Mouse (Mus musculus) liver, postnatal 0 days (tissue): ENCODE results near the gene Lrriq4.

Experiments used
- CTCF ChIP-seq: sonication (generic); IDR thresholded peaks from 2 replicates; pipeline ENCODE4 v1.5.1; 2016; ENCODE audit warnings: antibody characterized with exemption, low read depth
- EP300 ChIP-seq: IDR thresholded peaks from 2 replicates; pipeline ENCODE4 v1.6.1; 2016; ENCODE audit warnings: antibody characterized with exemption, low read depth, mild to moderate bottlenecking

GRCm38 (mm10) chr3:30646761-30647160 lies 2.5 kb downstream of the Lrriq4 start:
- no peak for TF ChIP-seq CTCF
- TF ChIP-seq EP300, result no peak
